Mouse (Mus musculus): ENCODE data around the gene Sgk2.

Gene Sgk2

DNA sequence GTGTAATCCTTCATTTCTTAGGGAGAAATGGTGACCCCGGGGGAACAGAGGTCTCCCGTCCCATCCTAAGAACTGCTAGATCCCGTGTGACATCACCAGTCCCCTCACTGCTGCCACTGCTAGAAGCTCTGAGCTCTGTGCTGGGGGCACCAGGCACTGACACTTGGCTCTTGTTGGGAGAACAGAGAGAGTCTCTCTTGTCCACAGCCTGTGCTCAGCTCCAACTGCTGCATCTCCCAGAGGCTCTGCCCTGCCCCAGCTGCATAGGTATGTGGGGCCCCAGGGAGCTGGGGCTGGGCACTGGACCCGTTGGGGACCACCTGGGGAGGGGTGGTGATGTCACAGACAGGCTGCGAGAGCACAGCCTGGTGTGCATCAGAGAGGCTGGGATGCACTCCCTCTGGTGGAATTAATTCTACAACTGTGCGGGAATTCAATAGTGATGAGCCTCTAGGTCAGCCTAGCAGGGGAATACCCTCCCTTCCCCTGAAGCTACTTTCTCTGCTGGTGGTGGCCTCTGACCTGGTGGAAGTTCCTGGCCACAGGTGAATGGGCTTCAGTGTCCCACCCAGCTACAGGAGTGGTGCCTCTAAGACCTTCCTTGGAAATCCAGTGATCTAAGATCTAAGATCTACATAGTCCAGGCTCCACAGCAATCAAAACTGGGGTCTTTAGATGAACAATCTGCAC lies 4.4 kb downstream of the Sgk2 start:
- no peak for DNase-seq (ENCODE audit: low read depth, low spot score)

DNA sequence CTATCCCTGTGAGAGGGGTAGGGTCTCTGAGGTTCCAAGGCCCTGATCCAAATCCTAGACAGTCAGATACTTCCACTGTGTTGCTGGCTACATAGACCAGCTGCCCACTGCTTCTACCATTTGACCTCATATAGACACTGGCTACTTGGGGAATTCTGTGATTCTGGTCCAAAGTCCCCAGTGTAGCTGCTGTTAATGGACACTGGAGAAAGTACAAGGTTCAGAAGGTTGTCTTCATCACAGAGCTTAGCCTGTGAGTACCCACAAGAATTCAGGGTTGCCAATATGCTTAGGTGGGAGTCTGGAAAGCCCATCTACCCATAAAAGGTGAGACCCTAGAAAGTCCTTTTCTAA lies 4.9 kb downstream of the Sgk2 start:
- no peak for DNase-seq (ENCODE audit: low read depth, low spot score)

DNA sequence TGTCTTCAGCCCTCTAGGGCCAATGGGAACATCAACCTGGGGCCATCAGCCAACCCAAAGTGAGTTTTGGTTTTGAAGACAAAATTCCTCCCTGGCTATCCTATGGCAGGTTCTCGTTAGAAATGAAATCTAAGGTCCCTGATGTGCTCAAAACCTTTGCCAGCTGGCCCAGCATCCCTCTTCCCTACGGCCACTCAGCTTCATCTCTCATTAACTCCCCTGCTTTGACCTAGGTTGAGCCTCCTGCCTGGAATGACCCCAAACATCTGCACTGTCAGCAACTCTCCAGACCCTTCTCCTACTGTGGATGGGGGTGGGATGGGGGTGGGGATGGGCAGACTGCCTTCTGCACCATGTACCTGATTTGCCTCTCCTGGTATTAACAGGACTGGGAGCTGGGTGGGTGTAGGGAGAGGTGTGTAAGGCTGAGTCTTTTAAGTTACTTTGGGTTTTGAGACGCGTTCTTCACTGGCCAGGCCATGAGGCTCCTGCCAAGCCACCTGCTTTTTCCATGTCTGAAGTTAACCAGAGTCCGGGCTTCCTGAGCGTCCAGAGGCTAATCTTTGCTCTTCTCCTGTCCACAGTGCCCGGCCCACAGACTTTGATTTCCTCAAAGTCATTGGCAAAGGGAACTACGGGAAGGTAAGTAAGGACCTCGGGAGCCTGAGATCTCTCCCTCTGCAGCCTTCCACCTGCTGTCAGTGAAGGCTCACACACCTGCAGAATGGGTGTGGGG lies 6.9 kb downstream of the Sgk2 start:
- DNase-seq (ENCODE audit: low read depth, low spot score) = no peak

DNA sequence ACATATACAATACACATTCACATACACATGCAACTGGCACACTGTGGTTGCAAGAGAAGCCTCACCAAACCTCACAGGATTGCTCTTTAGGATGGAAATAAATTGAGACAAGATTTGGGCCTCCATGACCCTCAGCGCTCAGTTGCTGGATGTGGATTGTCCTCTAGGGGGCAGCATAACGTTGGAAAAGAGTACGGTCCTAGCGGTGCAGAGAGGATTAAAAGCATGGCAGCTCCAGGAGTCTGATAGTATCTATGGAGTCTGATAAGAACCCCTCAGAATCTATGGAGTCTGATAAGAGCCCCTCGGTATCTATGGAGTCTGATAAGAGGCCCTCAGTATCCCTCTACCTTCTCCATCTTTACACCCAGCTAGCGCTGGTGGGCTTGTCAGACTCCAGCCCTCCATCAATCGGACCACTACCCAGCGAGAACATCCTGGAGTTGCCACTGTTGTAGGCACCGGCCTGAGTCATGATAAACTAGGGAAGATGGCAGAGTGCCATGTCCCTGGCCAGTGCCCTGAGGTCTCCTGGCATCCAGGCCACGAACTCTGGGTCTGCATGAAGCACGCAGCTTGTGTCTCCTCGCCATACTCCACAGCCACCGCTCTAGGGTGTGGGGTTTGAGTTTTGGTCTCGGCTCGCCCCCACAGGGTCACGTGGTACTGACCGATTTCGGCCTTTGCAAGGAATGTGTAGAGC lies 11.5 kb downstream of the Sgk2 start:
- peak; percentile 51 for DNase-seq (ENCODE audit: low read depth, low spot score)

DNA sequence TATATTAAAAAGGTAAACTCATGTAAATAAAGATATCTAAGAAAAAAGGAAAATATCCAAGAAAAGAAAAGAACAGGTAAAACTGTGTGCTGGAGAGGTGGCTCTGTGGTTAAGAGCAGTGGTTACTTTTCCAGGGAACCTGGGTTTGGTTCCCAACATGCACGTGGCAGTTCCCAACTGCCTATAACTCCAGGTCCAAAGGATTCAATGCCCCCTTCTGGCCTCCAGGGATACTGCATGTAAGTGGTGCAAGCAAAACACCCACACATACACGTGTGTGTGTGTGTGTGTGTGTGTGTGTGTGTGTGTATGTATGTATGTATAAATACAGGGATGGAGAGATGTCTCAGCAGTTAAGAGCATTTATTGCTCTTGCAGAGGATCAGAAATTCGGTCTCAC lies 12.6 kb downstream of the Sgk2 start:
- DNase-seq (ENCODE audit: low read depth, low spot score) = no peak

DNA sequence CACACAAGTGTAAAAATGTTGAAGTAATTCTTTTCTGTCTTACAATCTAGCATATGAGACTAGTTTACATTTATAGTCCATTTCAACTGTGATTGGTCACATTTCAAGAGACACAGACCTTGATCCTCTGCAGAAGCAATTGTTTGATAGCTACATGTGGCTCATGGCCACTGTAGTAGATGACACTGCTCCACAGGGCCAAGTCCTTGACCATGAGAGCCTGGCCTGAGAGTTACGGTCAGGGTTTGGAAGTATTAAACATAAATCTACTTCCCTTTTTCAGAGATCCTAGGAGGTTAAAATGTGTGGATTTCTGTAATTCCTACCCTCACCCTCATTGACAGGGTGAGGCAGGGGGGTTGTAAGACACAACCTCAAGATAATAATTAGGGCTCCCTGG lies 13.9 kb downstream of the Sgk2 start:
- no peak for DNase-seq (ENCODE audit: low read depth, low spot score)

DNA sequence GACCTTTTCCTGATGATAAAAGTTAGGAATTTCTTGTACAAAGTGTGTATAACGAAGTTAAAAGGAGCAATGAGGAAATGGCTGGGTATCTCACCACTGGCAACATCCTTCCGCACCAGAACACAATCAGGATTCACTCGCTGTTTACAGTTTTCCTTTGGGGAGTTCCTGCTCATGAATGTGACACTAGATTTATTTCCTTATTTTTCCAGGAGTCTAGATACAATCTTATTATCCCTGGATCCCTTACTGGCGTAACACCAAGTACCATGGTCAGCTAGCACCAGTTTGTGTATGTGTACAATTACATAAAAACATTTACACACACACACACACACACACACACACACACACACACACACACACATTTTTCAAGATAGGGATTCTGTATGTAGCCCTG lies 20.2 kb downstream of the Sgk2 start:
- no peak for DNase-seq (ENCODE audit: low read depth, low spot score)

DNA sequence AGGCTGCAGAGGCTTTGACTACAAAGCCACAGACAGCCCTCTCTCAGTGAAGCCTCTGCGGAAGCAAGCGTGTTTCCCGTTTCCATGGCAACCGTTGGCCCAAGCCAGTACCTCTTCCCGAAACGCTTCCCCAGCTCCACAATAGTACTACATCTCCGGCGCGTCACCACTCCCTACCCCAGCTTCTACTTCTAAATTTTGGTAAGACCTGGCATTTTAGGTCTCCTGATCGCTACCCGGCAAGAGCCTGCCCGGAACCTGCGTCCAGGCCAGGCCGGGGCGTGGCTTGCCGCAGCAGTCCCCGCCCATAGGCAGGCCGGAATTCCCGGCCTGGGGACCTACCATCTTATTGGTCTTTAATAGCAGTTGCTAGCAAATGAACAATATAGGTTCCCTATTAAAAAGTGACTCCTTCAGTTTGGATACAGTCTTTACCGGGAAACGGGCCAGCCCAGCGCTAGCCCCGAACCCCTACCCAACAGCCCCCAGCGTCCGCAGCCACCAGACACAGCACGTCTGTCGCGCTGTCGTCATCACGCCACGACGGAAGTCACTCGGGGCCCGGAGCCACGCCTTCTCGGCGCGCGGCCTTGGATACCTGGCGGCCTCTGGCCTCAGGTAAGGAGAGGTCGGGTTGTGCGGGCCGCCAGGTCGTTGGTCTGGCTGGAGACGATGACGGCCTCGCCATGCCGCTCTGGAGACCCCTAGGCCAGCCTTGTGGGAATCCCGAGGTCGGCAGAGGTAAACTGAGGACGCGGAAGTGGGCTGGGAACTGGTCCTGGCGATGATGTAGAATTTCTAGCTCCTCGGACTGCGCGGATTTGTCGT lies 30.0 kb downstream of the Sgk2 start, which contains the start of gene Ift52:
Ift52 (plus strand) TSS at position 439 of the 828 bp plus-strand sequence.
- DNase-seq (ENCODE audit: low read depth, low spot score) = peak; percentile 87

DNA sequence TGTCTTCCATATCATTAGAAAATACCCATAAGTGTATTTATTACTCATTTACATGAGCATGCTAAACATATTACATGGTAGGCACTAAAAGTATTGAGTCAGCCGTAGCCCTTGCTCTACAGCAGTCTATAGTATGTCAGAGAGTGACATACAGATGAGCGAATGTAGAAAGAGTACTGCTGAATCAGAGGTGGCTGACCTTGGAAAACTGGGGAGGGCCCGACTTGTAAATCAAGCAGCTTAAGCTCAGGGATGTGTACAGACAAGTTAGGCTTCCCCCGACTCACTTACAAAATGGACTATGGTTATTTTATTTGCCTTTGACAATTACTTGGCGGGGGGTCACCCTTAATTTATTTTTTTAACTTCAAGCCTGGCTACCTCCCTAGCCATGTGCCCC lies 44.2 kb downstream of the Sgk2 start:
- DNase-seq (ENCODE audit: low read depth, low spot score) = no peak

DNA sequence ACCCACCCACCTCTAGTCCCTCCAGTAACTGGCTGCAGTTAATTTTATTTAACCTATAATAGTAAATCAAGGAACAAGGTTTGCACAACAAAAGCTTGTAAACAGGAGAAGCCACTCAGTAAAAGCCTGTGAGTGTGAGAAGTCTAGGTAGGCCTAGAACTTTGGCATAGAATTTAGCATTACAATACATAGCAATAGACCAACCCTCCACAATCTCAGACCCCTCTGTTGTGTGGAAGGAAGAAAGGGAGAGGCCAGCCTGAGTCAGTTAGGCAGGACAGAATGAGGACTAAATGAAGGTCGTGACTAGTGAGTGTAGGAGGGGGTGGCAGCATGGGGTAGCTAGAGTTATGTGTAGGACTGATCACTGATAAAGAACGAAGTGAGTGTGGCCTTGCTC lies 44.6 kb downstream of the Sgk2 start:
- DNase-seq (ENCODE audit: low read depth, low spot score) = no peak

DNA sequence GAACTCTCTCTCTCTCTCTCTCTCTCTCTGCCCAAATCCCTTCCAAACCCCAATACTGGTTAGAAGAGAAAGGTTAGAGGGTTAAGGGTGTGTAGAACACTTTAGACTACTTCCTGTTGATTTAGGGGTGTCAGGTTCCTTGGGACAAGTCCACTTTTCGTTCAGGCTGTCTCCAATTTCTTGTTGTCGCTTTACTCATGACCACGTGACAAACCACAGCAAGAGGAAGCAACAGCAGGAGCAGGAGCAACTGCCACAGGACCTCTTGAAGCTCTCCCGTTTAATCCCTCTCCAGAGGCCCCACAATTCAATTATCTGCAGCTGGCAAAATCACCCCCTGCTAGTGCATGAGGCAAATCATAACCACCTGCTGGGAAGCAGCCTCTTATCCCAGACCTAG lies 45.5 kb downstream of the Sgk2 start:
- no peak for DNase-seq (ENCODE audit: low read depth, low spot score)

DNA sequence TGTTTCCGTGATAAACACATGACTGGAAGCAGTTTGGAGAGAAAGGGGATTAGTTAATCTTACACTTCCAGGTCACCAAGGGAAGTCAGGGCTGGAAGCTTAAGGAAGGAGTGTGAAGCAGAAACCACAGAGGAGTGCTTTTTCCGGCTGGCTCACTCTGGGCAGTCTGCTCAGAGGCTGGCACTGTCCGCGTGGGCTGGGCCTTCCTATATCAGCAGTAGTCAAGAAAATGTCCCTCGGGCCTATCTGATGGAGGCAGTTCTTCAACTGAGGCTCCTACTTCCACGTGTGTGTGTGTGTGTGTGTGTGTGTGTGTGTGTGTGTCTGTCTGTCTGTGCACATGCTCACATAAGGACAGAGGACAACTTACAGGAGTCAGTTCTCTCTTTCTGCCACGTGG lies 52.8 kb downstream of the Sgk2 start:
- no peak for DNase-seq (ENCODE audit: low read depth, low spot score)

DNA sequence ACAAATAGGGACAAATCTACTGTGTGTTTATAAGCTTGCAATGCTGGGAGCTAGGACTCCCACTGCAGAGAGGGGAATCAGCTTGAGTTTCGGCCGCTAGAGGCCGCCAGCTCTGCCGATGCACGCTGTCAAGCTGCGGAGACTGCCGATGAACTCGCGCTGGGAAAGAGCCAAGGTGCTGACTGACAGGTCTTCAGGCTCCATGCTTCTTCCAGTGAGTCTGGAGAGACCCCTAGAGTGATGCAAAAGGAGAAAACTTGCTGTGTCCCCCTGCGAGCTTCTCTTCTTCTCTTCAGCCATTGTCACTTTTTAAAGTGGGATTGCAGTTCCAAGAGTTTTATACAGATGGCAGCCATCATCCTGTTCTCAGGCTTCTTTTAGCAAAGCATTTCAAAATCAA lies 61.0 kb downstream of the Sgk2 start:
- DNase-seq (ENCODE audit: low read depth, low spot score) = no peak

DNA sequence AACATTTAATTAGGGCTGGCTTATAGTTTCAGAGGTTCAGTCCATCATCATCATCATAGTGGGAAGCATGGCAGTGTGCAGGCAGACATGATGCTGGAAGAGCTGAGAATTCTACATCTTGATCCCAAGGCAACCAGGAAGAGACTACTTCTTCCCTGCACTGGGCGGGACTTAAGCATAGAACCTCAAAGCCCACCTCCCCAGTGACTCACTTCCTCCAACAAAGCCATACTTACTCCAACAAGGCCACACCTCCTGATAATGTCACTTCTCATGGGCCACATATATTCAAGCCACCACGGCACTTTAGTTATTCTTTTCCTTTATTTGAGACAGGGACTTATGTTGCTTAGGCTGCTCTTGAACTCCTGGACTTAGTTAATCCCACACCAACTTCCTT lies 62.0 kb downstream of the Sgk2 start:
- no peak for DNase-seq (ENCODE audit: low read depth, low spot score)

DNA sequence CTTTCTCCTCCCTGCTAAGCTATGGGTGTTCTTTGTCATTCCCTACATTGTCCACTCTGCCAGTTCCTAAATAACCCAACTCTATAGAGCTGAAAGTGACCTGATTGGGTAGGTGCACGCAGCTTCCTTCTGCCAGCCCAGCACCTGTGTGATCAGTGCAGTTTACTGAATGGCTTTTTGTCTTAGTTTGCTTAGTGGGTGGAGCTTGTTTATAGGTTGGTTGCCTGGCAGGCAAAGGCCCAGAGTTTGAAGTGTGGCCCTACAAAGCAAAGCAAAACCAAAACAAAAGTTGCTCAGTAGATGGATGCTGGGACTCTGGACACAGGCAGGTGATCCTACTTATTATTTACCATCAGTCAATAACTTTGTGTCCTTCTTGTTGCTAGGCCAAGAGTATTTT lies 64.6 kb downstream of the Sgk2 start:
- DNase-seq (ENCODE audit: low read depth, low spot score) = no peak

DNA sequence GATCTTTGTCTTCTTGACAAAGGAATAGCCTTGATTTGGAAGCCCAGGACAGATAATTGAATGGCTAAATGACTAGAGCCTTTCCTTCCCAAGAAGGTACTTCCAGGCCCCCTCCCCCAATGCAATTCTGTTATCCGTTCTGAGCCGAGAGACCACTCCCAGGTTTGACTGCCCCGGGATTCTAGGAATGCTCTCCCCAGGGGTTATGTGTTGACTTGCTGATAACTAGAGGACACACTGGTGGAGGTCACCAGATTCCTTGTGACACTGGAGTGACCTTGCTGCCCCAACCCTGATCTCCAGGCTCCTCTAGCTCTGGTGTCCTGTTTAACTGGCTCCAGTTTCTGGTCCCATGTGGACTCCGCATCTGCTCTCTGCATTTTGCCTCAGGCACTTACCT lies 65.0 kb downstream of the Sgk2 start:
- no peak for DNase-seq (ENCODE audit: low read depth, low spot score)

DNA sequence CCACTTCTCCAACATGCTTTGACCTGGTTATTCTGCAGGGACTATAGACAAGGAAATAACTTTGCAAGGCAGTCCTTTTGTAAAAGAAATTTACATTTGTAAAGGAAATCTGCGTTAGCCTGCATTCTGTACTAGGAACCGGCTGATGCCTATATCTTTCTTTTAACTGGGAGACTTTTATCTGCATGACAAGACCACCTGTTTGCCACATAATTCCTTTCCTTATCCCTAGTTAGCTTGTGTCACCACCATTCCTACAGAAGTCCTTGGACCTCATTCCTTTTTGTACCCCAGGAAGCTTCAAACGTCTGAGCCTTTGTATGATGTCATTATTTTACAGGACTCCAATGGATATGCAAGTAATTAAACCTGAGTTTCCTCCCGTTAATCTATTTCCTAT lies 65.7 kb downstream of the Sgk2 start:
- DNase-seq (ENCODE audit: low read depth, low spot score) = no peak

DNA sequence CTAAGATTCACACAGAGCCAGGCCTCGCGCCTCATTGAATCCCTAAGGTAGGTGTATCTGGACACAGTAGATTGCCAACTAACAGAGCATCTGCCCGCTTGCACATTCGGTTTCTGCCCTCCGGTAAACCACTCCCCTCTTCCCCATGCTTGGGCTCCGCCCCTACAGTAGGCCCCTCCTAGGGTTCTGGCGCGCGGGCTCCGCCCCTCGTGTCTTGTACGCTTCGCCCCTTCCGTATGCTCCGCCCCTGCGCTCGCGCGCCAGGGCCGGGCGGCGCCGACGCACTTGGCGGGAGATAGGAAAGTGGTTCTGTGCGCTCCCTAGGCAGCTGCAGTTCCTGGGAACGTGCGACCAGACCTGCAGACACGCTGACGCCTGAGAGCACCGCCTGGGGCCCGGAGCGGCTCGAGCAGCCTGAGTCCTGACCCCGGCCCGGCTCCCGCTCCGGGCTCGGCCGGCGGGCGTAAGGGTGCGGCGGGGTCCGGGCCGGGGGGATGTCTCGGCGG lies 67.3 kb downstream of the Sgk2 start, which contains the start of gene Mybl2:
Mybl2 (plus strand) TSS at position 353 of the 506 bp plus-strand sequence.
- peak; percentile 96 for DNase-seq (ENCODE audit: low read depth, low spot score)

DNA sequence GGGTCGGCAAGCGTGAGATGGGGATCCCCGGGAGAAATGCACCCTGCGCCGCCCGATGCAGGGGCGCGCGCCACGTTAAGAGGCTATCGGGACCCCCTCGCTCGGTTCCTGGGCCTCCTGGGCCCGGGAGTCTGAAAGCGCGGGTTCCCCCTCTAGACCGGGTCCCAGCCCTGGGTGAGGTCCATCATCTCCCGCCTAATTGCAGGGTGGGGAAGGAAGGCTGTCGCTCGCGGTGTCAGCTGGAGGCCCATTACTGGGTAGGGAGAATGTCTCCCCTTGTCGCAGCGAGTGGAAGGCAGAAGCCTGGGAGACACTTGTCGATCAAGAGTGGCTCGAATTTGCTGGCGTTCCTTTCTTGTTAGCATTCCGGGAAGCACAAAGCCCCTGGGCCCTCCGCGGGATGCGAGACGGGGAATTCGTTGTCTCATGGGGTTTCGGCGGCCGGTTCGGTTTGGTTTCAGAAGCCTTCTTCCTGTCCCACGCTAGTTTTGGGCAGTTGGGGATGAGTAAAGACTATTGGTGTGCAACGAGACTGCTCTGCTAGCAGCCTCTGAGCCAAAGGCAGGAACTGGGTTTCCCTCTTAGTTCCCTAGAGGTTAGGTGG lies 67.9 kb downstream of the Sgk2 start:
- peak; percentile 29 for DNase-seq (ENCODE audit: low read depth, low spot score)

DNA sequence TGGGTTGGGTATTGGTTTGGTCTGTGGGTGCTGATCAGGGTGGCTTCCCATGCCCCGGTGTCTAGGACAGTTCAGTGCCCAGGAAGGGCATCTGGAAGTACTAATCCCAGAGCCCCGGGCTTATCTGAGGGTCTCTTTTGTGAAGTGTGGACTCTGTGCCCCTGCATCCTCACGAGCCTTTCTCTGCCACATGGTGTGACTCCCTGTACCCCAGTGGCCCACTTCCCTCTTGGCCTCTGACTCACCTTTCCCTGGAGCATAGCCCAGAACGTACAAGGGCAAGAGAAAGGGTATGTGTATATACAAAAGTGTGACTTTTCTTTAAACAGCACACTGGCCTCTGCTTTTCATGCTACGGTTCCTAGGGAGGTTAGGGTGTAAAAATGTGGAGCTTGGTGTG lies 68.6 kb downstream of the Sgk2 start:
- DNase-seq (ENCODE audit: low read depth, low spot score) = no peak

DNA sequence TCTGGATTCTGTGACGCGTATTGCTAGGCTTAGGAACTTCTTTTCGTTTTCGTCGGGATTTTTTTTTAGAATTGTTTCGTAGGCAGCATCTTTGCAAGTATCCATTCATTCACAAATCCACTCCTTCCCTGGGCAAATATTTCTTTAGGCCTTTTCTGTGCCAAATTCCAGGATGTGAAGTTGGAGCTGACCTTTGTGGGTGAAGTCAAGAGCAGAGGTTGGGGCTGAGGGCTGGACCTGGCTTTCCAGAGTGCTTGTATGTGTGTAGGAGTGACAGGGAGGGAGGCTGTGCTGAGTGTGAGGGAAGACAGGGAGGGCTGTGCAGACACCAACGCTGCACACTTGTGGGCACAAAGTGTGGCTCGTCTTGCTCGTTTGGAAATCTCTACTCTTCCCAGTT lies 69.5 kb downstream of the Sgk2 start:
- no peak for DNase-seq (ENCODE audit: low read depth, low spot score)
